Mouse (Mus musculus): ENCODE results near the gene Etv2. TPM values are rescaled to one million over a fixed set of nuclear protein-coding genes. Genes with fewer than 3 reads are reported as not detected.
A peak's percentile ranks its signal among the peaks of the same experiment; 100 is the strongest.

Etv2 gene
- total and polyA plus RNA-seq, 2 experiments from 2014 or later: not detected

GRCm38 (mm10) chr7:30664529-30665200 is 29.0 kb upstream of the Etv2 start, which contains the start of gene Haus5:
TSS of gene Haus5 (minus strand) at chr7:30664994.
- under 1% methylated on average over 34 of the region's 34 CpGs for WGBS

GRCm38 (mm10) chr7:30649591-30650540 is 14.2 kb upstream of the Etv2 start, which contains the start of gene Rbm42:
TSS of gene Rbm42 (minus strand) at chr7:30650317.
- H3K9me3 ChIP-seq (ENCODE audit: low read length): no peaks in the 10 kb centered on the region
- no peaks in the 10 kb centered on the region for H3K27me3 ChIP-seq (ENCODE audit: insufficient read depth, low read length)
- peak within 1 kb of the TSS; percentile 92 for H3K4me2 ChIP-seq (ENCODE audit: low read depth, low read length)
- no peaks in the 10 kb centered on the region for H3K4me1 ChIP-seq (ENCODE audit: insufficient read depth, low read length)
- DNase-seq (ENCODE audit: low spot score): peak; percentile 99
- H3K4me3 ChIP-seq (ENCODE audit: low read length): peak within 1 kb of the TSS; percentile 98
- peaks cover 37% of the 10 kb centered on the region for H3K36me3 ChIP-seq (ENCODE audit: insufficient read depth, low read length)
- H3K9ac ChIP-seq (replicated peaks; ENCODE audit: low read length): peak within 1 kb of the TSS; percentile 95
- ATAC-seq: peak; percentile 100
- H3K27ac ChIP-seq: peak within 1 kb of the TSS; percentile 86
- 1% methylated on average over 59 of the region's 59 CpGs for WGBS
- TF ChIP-seq CTCF (IDR thresholded peaks at IDR 0.05; ENCODE audit: low read depth): no peak

More at GRCm38 (mm10) chr7:30664529-30665200, 29.0 kb upstream of the Etv2 start, which contains the start of gene Haus5:
- H3K4me1 ChIP-seq (ENCODE audit: insufficient read depth, low read length): no peaks in the 10 kb centered on the region
- peak within 1 kb of the TSS; percentile 85 for H3K27ac ChIP-seq
- DNase-seq (ENCODE audit: low spot score) (peak; percentile 97), ATAC-seq (peak; percentile 96)
- no peaks in the 10 kb centered on the region for H3K36me3 ChIP-seq (ENCODE audit: insufficient read depth, low read length)
- H3K9me3 ChIP-seq (ENCODE audit: low read length): no peaks in the 10 kb centered on the region
- peak within 1 kb of the TSS; percentile 68 for H3K9ac ChIP-seq (replicated peaks; ENCODE audit: low read length)
- TF ChIP-seq CTCF (IDR thresholded peaks at IDR 0.05; ENCODE audit: low read depth): no peak
- no peaks in the 10 kb centered on the region; the same call in 1 of the 2 replicates for H3K27me3 ChIP-seq (ENCODE audit: insufficient read depth, low read length)
- peak within 1 kb of the TSS; percentile 62 for H3K4me3 ChIP-seq (ENCODE audit: low read length)
- H3K4me2 ChIP-seq (ENCODE audit: low read depth, low read length): peak within 1 kb of the TSS; percentile 91

- TF ChIP-seq CTCF (IDR thresholded peaks at IDR 0.05; ENCODE audit: low read depth): no peak
- Histone ChIP-seq H3K27me3 (ENCODE audit: insufficient read depth, low read length) (peaks cover 25% of the 10 kb centered on the region), H3K4me2 (ENCODE audit: low read depth, low read length) (no peak overlapping the region), H3K9ac (replicated peaks; ENCODE audit: low read length) (no peak overlapping the region), H3K36me3 (ENCODE audit: insufficient read depth, low read length) (peaks cover 30% of the 10 kb centered on the region), H3K27ac (no peak overlapping the region), H3K9me3 (ENCODE audit: low read length) (no peaks in the 10 kb centered on the region), H3K4me3 (ENCODE audit: low read length) (no peak overlapping the region), H3K4me1 (ENCODE audit: insufficient read depth, low read length) (no peaks in the 10 kb centered on the region)
- WGBS: 38% methylated on average over 4 of the region's 4 CpGs
- no peak for DNase-seq (ENCODE audit: low spot score)
- no peak for ATAC-seq
Observed at GRCm38 (mm10) chr7:30639083-30639482, 3.4 kb upstream of the Etv2 start.

GRCm38 (mm10) chr7:30636395-30636794 is 743 bp upstream of the Etv2 start:
- Histone ChIP-seq H3K9me3 (ENCODE audit: low read length) (no peaks in the 10 kb centered on the region), H3K27ac (no peak overlapping the region), H3K27me3 (ENCODE audit: insufficient read depth, low read length) (peaks cover 47% of the 10 kb centered on the region), H3K9ac (replicated peaks; ENCODE audit: low read length) (no peak overlapping the region), H3K4me2 (ENCODE audit: low read depth, low read length) (no peak overlapping the region), H3K4me3 (ENCODE audit: low read length) (no peak overlapping the region), H3K36me3 (ENCODE audit: insufficient read depth, low read length) (peaks cover 7% of the 10 kb centered on the region), H3K4me1 (ENCODE audit: insufficient read depth, low read length) (no peaks in the 10 kb centered on the region)
- no peak for DNase-seq (ENCODE audit: low spot score)
- whole genome bisulfite sequencing: 34% methylated on average over 11 of the region's 11 CpGs
- no peak for ATAC-seq
- TF ChIP-seq CTCF (IDR thresholded peaks at IDR 0.05; ENCODE audit: low read depth): no peak

GRCm38 (mm10) chr7:30634621-30635020 is 1.0 kb downstream of the Etv2 start:
- peak; percentile 75 for TF ChIP-seq CTCF (IDR thresholded peaks at IDR 0.05; ENCODE audit: low read depth)
- under 1% methylated on average over 20 of the region's 20 CpGs for WGBS
- H3K9ac ChIP-seq (replicated peaks; ENCODE audit: low read length): no peak overlapping the region
- DNase-seq (ENCODE audit: low spot score) (peak; percentile 69), ATAC-seq (peak; percentile 80)
- H3K9me3 ChIP-seq (ENCODE audit: low read length): no peaks in the 10 kb centered on the region
- peak overlapping the region; percentile 11; the same call in 1 of the 2 replicates for H3K4me3 ChIP-seq (ENCODE audit: low read length)
- peak overlapping the region; percentile 23; the same call in 1 of the 2 replicates for H3K4me2 ChIP-seq (ENCODE audit: low read depth, low read length)
- H3K27me3 ChIP-seq (ENCODE audit: insufficient read depth, low read length): peaks cover 50% of the 10 kb centered on the region
- no peaks in the 10 kb centered on the region for H3K4me1 ChIP-seq (ENCODE audit: insufficient read depth, low read length)
- H3K27ac ChIP-seq: no peak overlapping the region
- H3K36me3 ChIP-seq (ENCODE audit: insufficient read depth, low read length): no peaks in the 10 kb centered on the region

GRCm38 (mm10) chr7:30633762-30634412 is 1.8 kb downstream of the Etv2 start:
- no peak for DNase-seq (ENCODE audit: low spot score)
- Histone ChIP-seq H3K36me3 (ENCODE audit: insufficient read depth, low read length) (no peaks in the 10 kb centered on the region), H3K4me3 (ENCODE audit: low read length) (no peak overlapping the region), H3K9ac (replicated peaks; ENCODE audit: low read length) (no peak overlapping the region), H3K27me3 (ENCODE audit: insufficient read depth, low read length) (peaks cover 50% of the 10 kb centered on the region), H3K27ac (no peak overlapping the region), H3K4me2 (ENCODE audit: low read depth, low read length) (no peak overlapping the region), H3K4me1 (ENCODE audit: insufficient read depth, low read length) (no peaks in the 10 kb centered on the region), H3K9me3 (ENCODE audit: low read length) (no peaks in the 10 kb centered on the region)
- no peak for ATAC-seq
- TF ChIP-seq CTCF (IDR thresholded peaks at IDR 0.05; ENCODE audit: low read depth): no peak
- 7% methylated on average over 27 of the region's 27 CpGs for WGBS
